Mouse (Mus musculus): ENCODE results near the gene Crb3. TPM values are rescaled to one million over a fixed set of nuclear protein-coding genes. Genes with fewer than 3 reads are reported as not detected.

Crb3 gene
- not detected for polyA plus RNA-seq (2012; fragmentation: generic; extraction: Trizol)

DNA sequence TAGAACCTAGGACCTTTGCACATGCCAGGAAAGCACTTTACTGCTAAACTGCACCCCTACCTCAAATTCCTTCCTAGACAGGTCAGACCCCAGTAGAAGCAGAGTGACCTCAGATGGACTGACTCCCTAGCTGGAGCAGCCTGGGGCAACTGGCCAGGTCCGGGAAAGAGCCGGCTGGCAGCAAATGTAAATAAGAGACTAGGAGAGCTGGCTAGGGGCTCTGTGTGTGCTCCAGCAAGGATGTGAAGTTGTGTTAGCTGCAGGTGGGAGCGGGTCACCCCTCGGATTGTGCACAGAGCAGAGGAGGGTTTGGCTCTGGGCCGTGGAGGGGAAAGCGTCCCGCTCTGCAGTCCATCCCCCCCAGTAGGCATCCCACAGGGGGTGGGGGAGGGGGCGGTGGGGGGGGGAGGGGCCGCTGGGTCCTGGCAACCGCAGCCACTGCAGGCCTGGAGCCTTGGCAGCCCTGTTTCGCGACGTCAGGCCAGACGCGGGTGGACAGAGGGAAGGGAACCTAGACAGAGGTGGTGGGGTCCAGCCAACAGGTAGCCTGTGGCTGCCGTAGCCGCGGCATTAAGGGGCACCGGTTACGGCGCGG is at the start of gene Crb3:
TSS of gene Crb3 (plus strand) at position 215 of the 595 bp plus-strand sequence.

DNA sequence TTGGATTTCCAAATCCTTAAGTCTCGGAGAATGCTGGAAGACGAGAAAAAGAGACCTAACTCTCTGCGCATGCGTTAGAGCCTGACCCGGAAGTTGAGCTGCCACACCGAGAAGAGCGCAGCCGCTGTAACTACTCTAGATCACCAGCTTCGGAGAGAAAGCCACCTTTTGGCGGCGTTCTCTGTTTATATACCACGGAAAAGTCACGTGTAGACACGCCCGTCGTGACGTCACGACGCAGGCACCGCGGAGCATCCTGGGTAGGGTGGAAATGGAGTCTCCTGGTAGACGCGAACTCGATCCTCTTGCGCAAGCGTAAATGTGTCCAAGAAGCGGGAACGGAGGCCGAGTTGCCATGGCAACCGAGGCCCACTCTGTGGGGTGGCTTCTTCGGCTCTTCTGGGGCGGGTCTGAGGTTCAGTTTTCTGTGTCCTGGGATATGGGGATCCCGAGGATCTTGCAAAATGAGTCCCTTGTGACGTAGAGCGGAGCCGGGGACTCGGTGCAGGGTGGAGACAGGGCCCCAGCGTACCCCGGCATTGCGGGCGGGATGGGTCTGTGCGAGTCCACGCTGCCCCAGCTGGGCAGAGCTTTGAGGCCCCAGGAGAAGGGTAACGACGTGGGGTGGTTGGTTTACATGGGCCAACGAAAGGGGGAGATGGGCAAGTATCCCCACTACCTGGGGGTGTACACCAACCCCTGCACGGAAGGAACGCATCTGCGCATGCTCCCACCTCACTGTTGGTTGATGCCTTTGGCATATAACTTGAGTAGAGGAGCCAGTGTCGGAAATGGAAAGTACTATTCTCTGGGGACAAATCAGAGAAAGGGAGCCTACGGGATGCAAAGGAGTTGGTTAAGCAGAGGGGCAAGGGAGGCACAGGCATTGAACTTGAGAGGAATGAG is 47.4 kb upstream of the Crb3 start, which contains the start of the genes Gtf2f1 and Gm17949:
TSS of gene Gtf2f1 (minus strand) at position 53 of the 906 bp plus-strand sequence.
TSS of gene Gm17949 (plus strand) at position 234 of the 906 bp plus-strand sequence.

DNA sequence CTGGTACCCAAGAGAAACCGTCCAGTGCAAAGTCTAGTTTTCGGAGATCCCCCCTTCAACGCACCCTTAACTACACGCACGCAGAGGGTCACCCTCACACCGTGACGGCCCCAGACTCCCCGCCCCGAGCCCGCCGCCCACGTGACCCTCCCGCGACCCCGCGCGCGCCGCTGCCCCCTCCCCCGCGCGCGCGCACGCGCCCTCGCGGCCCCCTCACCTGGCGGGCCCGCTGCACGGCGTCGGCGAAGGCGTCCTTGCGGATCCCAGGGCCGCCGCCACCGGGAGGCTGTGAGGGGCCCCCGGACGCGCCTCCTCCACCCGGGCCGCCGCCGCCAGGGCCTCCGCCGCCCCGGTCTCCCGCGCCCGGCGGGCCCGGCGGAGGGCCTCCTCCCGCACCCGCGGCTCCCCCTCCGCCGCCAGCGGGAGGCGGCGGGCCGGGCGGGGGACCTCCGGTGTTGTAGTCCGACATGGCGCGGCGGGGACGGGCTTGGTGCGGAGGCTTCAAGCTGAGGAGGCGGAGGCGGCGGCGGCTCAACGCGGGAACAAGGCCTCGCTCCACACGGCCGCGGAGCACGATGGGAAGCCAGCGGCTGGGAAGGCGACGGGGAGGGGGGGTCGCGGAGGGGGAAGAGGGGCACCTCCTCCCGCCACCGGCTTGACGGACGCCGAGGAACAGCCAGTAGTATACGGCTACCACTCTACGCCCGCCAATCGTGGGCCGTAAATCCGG is 27.8 kb upstream of the Crb3 start, which contains the start of gene Khsrp:
TSS of gene Khsrp (minus strand) at position 592 of the 730 bp plus-strand sequence.

DNA sequence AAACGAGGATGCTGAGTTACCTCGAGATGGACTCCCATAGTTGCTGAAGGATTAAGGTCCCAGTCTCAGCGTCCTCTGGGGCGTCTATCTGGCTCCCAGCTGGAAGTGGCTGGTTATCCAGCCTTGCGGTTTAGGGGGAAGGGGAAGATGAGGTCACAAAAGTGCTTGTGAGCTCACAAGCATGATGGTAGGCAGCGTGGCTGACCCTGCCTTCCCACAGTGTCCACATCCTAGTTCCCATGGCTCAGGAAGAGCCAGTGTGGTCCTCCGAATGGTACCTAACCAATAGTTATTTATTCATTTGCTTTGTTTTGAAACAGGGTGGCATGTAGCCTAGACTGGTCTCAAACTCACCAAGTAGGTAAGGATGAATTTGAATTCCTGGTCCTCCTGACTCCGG is 17.4 kb upstream of the Crb3 start, which contains the start of gene Slc25a41:
TSS of gene Slc25a41 (minus strand) at position 101 of the 400 bp plus-strand sequence.

DNA sequence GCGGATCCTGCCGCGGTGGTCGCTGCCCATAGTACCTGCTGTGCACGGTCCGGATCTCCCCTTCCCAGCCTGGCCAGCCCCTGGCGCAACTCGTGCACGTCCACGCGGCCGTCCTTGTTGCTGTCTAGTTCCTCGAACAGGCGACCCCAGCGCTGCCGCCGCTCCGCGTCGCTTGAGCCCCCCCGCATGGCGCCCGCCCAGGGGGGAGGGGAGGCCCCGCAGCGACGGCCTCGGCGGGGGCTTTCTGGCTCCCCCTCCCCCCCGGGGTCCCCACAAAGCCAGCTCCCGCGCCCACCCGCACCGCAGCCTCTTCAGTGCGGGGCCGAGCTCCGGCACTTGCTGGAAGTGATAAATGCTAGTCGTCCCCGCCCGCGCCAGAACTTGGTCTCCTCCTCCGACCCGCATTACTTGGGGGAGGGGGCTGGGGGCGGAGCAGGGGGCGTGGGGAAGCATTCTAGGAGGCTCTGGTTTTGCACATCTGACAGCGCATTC is 627 bp downstream of the Crb3 start, which contains the start of gene Slc25a23:
TSS of gene Slc25a23 (minus strand) at position 378 of the 492 bp plus-strand sequence.

DNA sequence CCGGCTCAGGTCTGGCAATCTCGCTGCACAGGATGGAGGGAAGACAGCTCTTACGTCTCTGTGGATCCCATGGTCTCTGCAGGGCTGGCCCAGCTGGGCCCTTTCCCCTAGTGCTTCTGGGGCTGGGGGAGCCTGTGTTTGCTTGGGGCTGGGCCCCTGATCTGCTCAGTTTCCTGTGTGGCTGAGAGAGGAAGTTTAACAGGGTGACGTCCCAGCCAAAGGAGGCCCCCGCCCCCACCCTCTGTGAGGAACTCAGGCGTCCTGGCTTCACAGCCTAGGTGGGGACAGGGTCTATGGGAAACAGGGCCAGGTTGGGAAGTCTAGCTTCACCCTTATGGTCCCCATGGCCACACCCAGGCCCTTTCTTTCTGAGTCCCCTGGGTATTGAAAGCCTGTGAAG is 19.4 kb downstream of the Crb3 start, which contains the start of gene Dennd1c:
TSS of gene Dennd1c (minus strand) at position 179 of the 400 bp plus-strand sequence.

DNA sequence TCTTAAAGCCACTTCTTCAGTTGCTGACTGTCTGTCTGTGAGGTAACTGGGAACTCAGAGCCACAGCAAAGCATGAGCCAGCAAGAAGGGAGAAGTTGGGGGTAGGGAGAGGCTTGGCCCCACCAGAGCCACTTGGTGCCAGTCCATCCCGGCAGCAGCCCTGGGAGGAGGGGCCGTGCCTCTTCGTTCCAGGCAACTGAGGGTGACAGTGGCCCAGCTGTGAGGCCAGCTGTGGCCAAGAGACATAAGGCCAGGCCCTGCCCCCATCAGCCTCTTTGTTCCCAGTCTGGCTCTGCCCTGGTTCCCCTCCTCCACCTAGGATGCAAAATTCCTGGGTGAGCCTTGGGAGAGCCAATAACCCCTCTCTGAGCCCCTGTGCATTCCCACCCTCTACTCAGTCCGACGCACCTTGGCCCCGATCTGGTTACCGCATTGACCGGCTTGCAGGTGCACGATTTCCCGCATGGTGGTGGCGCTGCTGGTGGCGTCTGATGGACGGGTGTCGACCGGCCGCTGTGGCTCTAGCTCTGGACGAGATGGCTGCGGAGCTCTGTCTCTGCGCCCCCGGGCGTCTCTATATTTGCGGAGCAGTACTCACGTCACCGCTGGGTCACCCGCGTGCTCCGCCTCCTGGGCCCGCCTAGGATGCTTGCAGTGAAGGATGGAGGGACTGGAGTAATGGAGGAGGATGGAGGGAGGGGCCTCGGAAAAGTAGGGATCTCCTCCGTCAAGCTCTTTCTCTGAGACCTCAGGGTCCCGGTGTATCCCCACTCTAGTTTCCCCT is 28.3 kb downstream of the Crb3 start, which contains the start of gene Tubb4a:
TSS of gene Tubb4a (minus strand) at position 734 of the 784 bp plus-strand sequence.

DNA sequence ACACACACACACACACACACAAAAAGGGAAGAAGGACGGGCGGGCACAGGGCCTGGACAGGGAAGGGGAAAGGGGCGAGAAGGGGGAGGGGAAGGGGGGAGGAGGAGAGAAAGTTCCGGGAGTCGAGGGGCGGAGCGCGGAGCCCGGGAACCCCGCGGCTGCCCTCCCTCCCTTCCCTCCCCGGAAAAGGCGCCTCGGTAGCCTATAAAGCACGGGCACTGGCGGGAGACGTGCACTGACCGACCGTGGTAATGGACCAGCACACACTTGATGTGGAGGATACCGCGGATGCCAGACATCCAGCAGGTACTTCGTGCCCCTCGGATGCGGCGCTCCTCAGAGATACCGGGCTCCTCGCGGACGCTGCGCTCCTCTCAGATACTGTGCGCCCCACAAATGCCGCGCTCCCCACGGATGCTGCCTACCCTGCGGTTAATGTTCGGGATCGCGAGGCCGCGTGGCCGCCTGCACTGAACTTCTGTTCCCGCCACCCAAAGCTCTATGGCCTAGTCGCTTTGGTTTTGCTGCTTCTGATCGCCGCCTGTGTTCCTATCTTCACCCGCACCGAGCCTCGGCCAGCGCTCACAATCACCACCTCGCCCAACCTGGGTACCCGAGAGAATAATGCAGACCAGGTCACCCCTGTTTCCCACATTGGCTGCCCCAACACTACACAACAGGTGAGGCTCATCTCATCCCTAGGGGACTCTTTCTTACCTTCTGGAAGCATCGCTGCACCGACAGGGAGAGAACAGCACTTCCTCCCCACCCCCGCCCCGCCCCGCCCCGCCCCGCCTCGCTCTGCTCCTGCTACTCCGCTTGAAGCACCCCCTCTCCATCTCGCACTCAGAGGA is 46.5 kb downstream of the Crb3 start, which contains the start of gene Tnfsf9:
TSS of gene Tnfsf9 (plus strand) at position 145 of the 854 bp plus-strand sequence.

Other genes starting within 250 kb of the Crb3 start
- 1 to 10 TPM; 2.5 to 5.7 TPM for gene Rfx2, start 228.1 kb upstream of the Crb3 start, polyA plus RNA-seq (2012; fragmentation: generic; extraction: Trizol)
- under 1 TPM; 0.01 to 0.13 TPM for gene Acsbg2, start 184.7 kb upstream of the Crb3 start, polyA plus RNA-seq (2012; fragmentation: generic; extraction: Trizol)
- gene 1700061G19Rik, start 183.6 kb upstream of the Crb3 start, polyA plus RNA-seq (2012; fragmentation: generic; extraction: Trizol), result under 1 TPM in 1 of 2 experiments, not detected in 1; 0.05 TPM
- gene Mllt1, start 123.7 kb upstream of the Crb3 start, polyA plus RNA-seq (2012; fragmentation: generic; extraction: Trizol), result 10 to 100 TPM; 34.4 to 56.4 TPM
- gene Acer1, start 77.0 kb upstream of the Crb3 start, polyA plus RNA-seq (2012; fragmentation: generic; extraction: Trizol), result not detected
- gene Clpp, start 68.8 kb upstream of the Crb3 start, polyA plus RNA-seq (2012; fragmentation: generic; extraction: Trizol), result 100 to 1,000 TPM; 137 to 187 TPM
- 10 to 100 TPM; 45.0 to 63.4 TPM for gene Alkbh7, start 61.8 kb upstream of the Crb3 start, polyA plus RNA-seq (2012; fragmentation: generic; extraction: Trizol)
- gene Pspn, start 59.1 kb upstream of the Crb3 start, polyA plus RNA-seq (2012; fragmentation: generic; extraction: Trizol), result 1 to 10 TPM in 1 of 2 experiments, under 1 TPM in 1; 0.66 to 1.7 TPM
- gene Gtf2f1, start 47.8 kb upstream of the Crb3 start, polyA plus RNA-seq (2012; fragmentation: generic; extraction: Trizol), result 10 to 100 TPM; 59.3 to 84.5 TPM
- under 1 TPM in 1 of 2 experiments, not detected in 1; 0.21 TPM for gene Gm17949, start 47.6 kb upstream of the Crb3 start, polyA plus RNA-seq (2012; fragmentation: generic; extraction: Trizol)
- 10 to 100 TPM; 25.5 to 61.1 TPM for gene Khsrp, start 27.6 kb upstream of the Crb3 start, polyA plus RNA-seq (2012; fragmentation: generic; extraction: Trizol)
- not detected for gene Slc25a41, start 17.5 kb upstream of the Crb3 start, polyA plus RNA-seq (2012; fragmentation: generic; extraction: Trizol)
- 1 to 10 TPM; 1.0 to 2.1 TPM for gene Slc25a23, start 758 bp downstream of the Crb3 start, polyA plus RNA-seq (2012; fragmentation: generic; extraction: Trizol)
- gene Dennd1c, start 19.4 kb downstream of the Crb3 start, polyA plus RNA-seq (2012; fragmentation: generic; extraction: Trizol), result not detected
- gene Tubb4a, start 28.7 kb downstream of the Crb3 start, polyA plus RNA-seq (2012; fragmentation: generic; extraction: Trizol), result under 1 TPM; 0.09 to 0.25 TPM
- 1 to 10 TPM; 2.8 to 3.0 TPM for gene Tnfsf9, start 46.2 kb downstream of the Crb3 start, polyA plus RNA-seq (2012; fragmentation: generic; extraction: Trizol)
- not detected for gene Cd70, start 90.7 kb downstream of the Crb3 start, polyA plus RNA-seq (2012; fragmentation: generic; extraction: Trizol)
- not detected for gene Tnfsf14, start 135.1 kb downstream of the Crb3 start, polyA plus RNA-seq (2012; fragmentation: generic; extraction: Trizol)
- gene C3, start 169.0 kb downstream of the Crb3 start, polyA plus RNA-seq (2012; fragmentation: generic; extraction: Trizol), result 10 to 100 TPM in 1 of 2 experiments, under 1 TPM in 1; 0.09 to 54.8 TPM
- 10 to 100 TPM; 32.2 to 80.0 TPM for gene Gpr108, start 189.3 kb downstream of the Crb3 start, polyA plus RNA-seq (2012; fragmentation: generic; extraction: Trizol)
- gene Trip10, start 190.3 kb downstream of the Crb3 start, polyA plus RNA-seq (2012; fragmentation: generic; extraction: Trizol), result 10 to 100 TPM; 25.6 to 56.6 TPM
- not detected for gene Vav1, start 220.0 kb downstream of the Crb3 start, polyA plus RNA-seq (2012; fragmentation: generic; extraction: Trizol)

Measured in C3H10T1/2 (cell line).